Mouse (Mus musculus): ENCODE data around the gene Map3k3.
"Not testable (repeated sequence)": the region's sequence is repeated elsewhere in the genome, so short reads cannot be mapped to it uniquely, and the experiment has no call there.

The Map3k3 gene

GRCm38 (mm10) chr11:106084911-106085561 is 623 bp downstream of the Map3k3 start:
- peak; percentile 80 for DNase-seq (ENCODE audit: low spot score)

GRCm38 (mm10) chr11:106098223-106098622 is 13.8 kb downstream of the Map3k3 start:
- peak; percentile 43 for DNase-seq (ENCODE audit: low spot score)

GRCm38 (mm10) chr11:106102866-106103265 is 18.5 kb downstream of the Map3k3 start:
- no peak for DNase-seq (ENCODE audit: low spot score)

GRCm38 (mm10) chr11:106106047-106106587 is 21.7 kb downstream of the Map3k3 start:
- DNase-seq (ENCODE audit: low spot score): peak; percentile 48

GRCm38 (mm10) chr11:106111688-106112087 is 27.3 kb downstream of the Map3k3 start:
- no peak for DNase-seq (ENCODE audit: low spot score)

- DNase-seq (ENCODE audit: low spot score): no peak
Observed at GRCm38 (mm10) chr11:106122221-106122620, 37.8 kb downstream of the Map3k3 start.

- DNase-seq (ENCODE audit: low spot score): peak; percentile 80
Observed at GRCm38 (mm10) chr11:106122736-106123135, 38.3 kb downstream of the Map3k3 start.

- no peak for DNase-seq (ENCODE audit: low spot score)
Observed at GRCm38 (mm10) chr11:106124784-106125183, 40.4 kb downstream of the Map3k3 start.

GRCm38 (mm10) chr11:106125827-106126226 is 41.4 kb downstream of the Map3k3 start:
- no peak for DNase-seq (ENCODE audit: low spot score)

GRCm38 (mm10) chr11:106126727-106127373 is 42.4 kb downstream of the Map3k3 start:
- not testable (repeated sequence) for DNase-seq (ENCODE audit: low spot score)

- no peak for DNase-seq (ENCODE audit: low spot score)
Observed at GRCm38 (mm10) chr11:106129477-106129876, 45.1 kb downstream of the Map3k3 start.

GRCm38 (mm10) chr11:106132516-106132915 is 48.1 kb downstream of the Map3k3 start:
- no peak for DNase-seq (ENCODE audit: low spot score)

- peak; percentile 93 for DNase-seq (ENCODE audit: low spot score)
Observed at GRCm38 (mm10) chr11:106134580-106135528, 50.4 kb downstream of the Map3k3 start.

GRCm38 (mm10) chr11:106151219-106151618 is 66.8 kb downstream of the Map3k3 start:
- DNase-seq (ENCODE audit: low spot score): no peak

GRCm38 (mm10) chr11:106152132-106152531 is 67.7 kb downstream of the Map3k3 start:
- no peak for DNase-seq (ENCODE audit: low spot score)

- DNase-seq (ENCODE audit: low spot score): no peak
Observed at GRCm38 (mm10) chr11:106154091-106154490, 69.7 kb downstream of the Map3k3 start.

GRCm38 (mm10) chr11:106154770-106155169 is 70.4 kb downstream of the Map3k3 start:
- no peak for DNase-seq (ENCODE audit: low spot score)

- DNase-seq (ENCODE audit: low spot score): no peak
Observed at GRCm38 (mm10) chr11:106155761-106156160, 71.3 kb downstream of the Map3k3 start.

GRCm38 (mm10) chr11:106156257-106156656 is 71.8 kb downstream of the Map3k3 start:
- DNase-seq (ENCODE audit: low spot score): no peak

GRCm38 (mm10) chr11:106157154-106157553 is 72.7 kb downstream of the Map3k3 start:
- DNase-seq (ENCODE audit: low spot score): no peak

GRCm38 (mm10) chr11:106158081-106158929 is 73.9 kb downstream of the Map3k3 start:
- peak; percentile 49 for DNase-seq (ENCODE audit: low spot score)

- no peak for DNase-seq (ENCODE audit: low spot score)
Observed at GRCm38 (mm10) chr11:106158930-106159215, 74.5 kb downstream of the Map3k3 start.

Measured in lung, postnatal 25 days (tissue).